In genomic region chr16:87382996-87383395, GRCm38 (mm10) we compare ENCODE assay signal across 22 mouse cellular contexts. TPM values are rescaled to one million over a fixed set of nuclear protein-coding genes. Genes with fewer than 3 reads are reported as not detected.
DNase-seq lines count a peak whose midpoint lies in the region; ATAC-seq and TF ChIP-seq lines count a peak whose summit lies in the region.
"Had no signal": no experiment of that assay in that cellular context is flagged by ENCODE, and none has a peak within 500 bp of the region (broad histone marks: within the 10 kb centered on the region; RNA-seq: fewer than 3 reads in every experiment).

No protein-coding gene starts in this region.

- no peak overlapping the region for H3K9ac ChIP-seq in heart, embryonic 13.5 days
- H3K9ac ChIP-seq: forebrain, postnatal 0 days; hindbrain, embryonic 15.5 days had no signal

- H3K27ac ChIP-seq in heart, embryonic 13.5 days (replicated peaks) = peak overlapping the region; percentile 56; the same call in 1 of the 2 replicates
- peak overlapping the region; percentile 96 for H3K27ac ChIP-seq in embryonic fibroblast, embryonic 13.5 days (ENCODE audit: insufficient read depth, low read length)
- H3K27ac ChIP-seq: hindbrain, embryonic 15.5 days had no signal

- peak; percentile 52; the same call in 1 of the 2 replicates for ATAC-seq in frontal cortex, adult (ENCODE audit: low TSS enrichment)
- no peak for ATAC-seq in heart, embryonic 13.5 days (ENCODE audit: extremely low read depth, insufficient number of reproducible peaks, low FRiP score, low TSS enrichment)
- ATAC-seq: activated CD4-positive, CD25-positive, alpha-beta regulatory T cell, adult 4 months; forebrain, embryonic 14.5 days; forebrain, postnatal 0 days; intestine, postnatal 0 days had no signal

- intact Hi-C loops in heart, postnatal 36 days (cut with DNase I) = no loop called here

- no peaks in the 10 kb centered on the region for H3K27me3 ChIP-seq in heart, embryonic 13.5 days (replicated peaks)
- H3K27me3 ChIP-seq: hindbrain, embryonic 15.5 days had no signal

- DNase-seq in frontal cortex, adult 2 months (ENCODE audit: extremely low spot score in 1 of 2, low spot score in 1 of 2) = no peak
- DNase-seq in heart, postnatal 36 days = no peak
- peak; percentile 62 for DNase-seq in Muller cell, postnatal 12 days (ENCODE audit: inconsistent ontology term)
- no peak for DNase-seq in adrenal gland, adult 2 months
- DNase-seq in B cell, adult 2 months = no peak
- DNase-seq: adrenal gland, postnatal 10 days; adrenal gland, postnatal 36 days; cerebellum, adult 18-20 months; cerebellum, adult 9-10 months; cerebellum, postnatal 14 days; forebrain, postnatal 0 days; gastrocnemius, postnatal 14 days; heart, adult 18-20 months; heart, postnatal 14 days; kidney, adult 2 months had no signal

- H3K4me2 ChIP-seq in heart, embryonic 13.5 days = no peak overlapping the region
- H3K4me2 ChIP-seq: hindbrain, embryonic 15.5 days had no signal

- peaks cover 89% of the 10 kb centered on the region for H3K36me3 ChIP-seq in heart, embryonic 13.5 days

- no peak for TF ChIP-seq POLR2A in embryonic fibroblast, embryonic 13.5 days (IDR thresholded peaks at IDR 0.05; ENCODE audit: low read depth, low read length)

- peaks cover 11% of the 10 kb centered on the region for H3K4me1 ChIP-seq in heart, embryonic 13.5 days
- peaks cover 16% of the 10 kb centered on the region for H3K4me1 ChIP-seq in embryonic fibroblast, embryonic 13.5 days (ENCODE audit: control insufficient read depth, insufficient read depth, low read length)
- H3K4me1 ChIP-seq: hindbrain, embryonic 15.5 days had no signal

- no peak overlapping the region for H3K4me3 ChIP-seq in heart, embryonic 13.5 days
- H3K4me3 ChIP-seq in embryonic fibroblast, embryonic 13.5 days (ENCODE audit: insufficient read depth, low read length) = no peak overlapping the region
- H3K4me3 ChIP-seq: hindbrain, embryonic 15.5 days had no signal

- no peaks in the 10 kb centered on the region for H3K9me3 ChIP-seq in heart, embryonic 13.5 days
- H3K9me3 ChIP-seq: hindbrain, embryonic 15.5 days had no signal

- no peak for TF ChIP-seq CTCF in embryonic fibroblast, embryonic 13.5 days (IDR thresholded peaks at IDR 0.05; ENCODE audit: borderline replicate concordance, insufficient read depth, low read length)

- 62% methylated on average over 2 of the region's 2 CpGs for WGBS in heart, embryonic 13.5 days

RNA-seq across cellular contexts. Expression of gene N6amt1, which starts 29.0 kb away (rescaled TPM):
- polyA plus RNA-seq in frontal cortex, adult 2 months (2012; rRNA removed) = 18.1 and 22.9 TPM in 2 replicates
- 26.9 and 27.5 TPM in 2 replicates for polyA plus RNA-seq in heart, embryonic 13.5 days (2015; fragmentation: Nextera tagmentation; extraction: Ambion mirVana)
- total RNA-seq in heart, postnatal 36 days (2021) = 10 to 100 TPM; 17.4 to 21.8 TPM
- 15.6 and 17.8 TPM in 2 replicates for polyA plus RNA-seq in embryonic fibroblast, embryonic 13.5 days (2011; ENCODE audit: insufficient read length, low read depth, missing spikeins)
- 10 to 100 TPM; 20.1 to 23.7 TPM for total RNA-seq in adrenal gland, adult 2 months (2021)
- 5.1 and 5.5 TPM in 2 replicates for polyA plus RNA-seq in adrenal gland, adult 2 months (2012; rRNA removed)

RNA-seq across cellular contexts. Expression of gene Ltn1, which starts 49.4 kb away (rescaled TPM):
- 15.7 and 17.2 TPM in 2 replicates for polyA plus RNA-seq in frontal cortex, adult 2 months (2012; rRNA removed)
- polyA plus RNA-seq in heart, embryonic 13.5 days (2015; fragmentation: Nextera tagmentation; extraction: Ambion mirVana) = 16.4 and 17.5 TPM in 2 replicates
- total RNA-seq in heart, postnatal 36 days (2021) = 10 to 100 TPM; 22.2 to 23.7 TPM
- polyA plus RNA-seq in embryonic fibroblast, embryonic 13.5 days (2011; ENCODE audit: insufficient read length, low read depth, missing spikeins) = 34.4 and 39.4 TPM in 2 replicates
- 10 to 100 TPM; 29.6 to 32.0 TPM for total RNA-seq in adrenal gland, adult 2 months (2021)
- 1.6 and 1.8 TPM in 2 replicates for polyA plus RNA-seq in adrenal gland, adult 2 months (2012; rRNA removed)

RNA-seq across cellular contexts. Expression of gene Rwdd2b, which starts 57.4 kb away (rescaled TPM):
- 10.5 and 11.6 TPM in 2 replicates for polyA plus RNA-seq in frontal cortex, adult 2 months (2012; rRNA removed)
- 11.0 and 12.2 TPM in 2 replicates for polyA plus RNA-seq in heart, embryonic 13.5 days (2015; fragmentation: Nextera tagmentation; extraction: Ambion mirVana)
- total RNA-seq in heart, postnatal 36 days (2021) = 1 to 10 TPM; 4.8 to 6.2 TPM
- polyA plus RNA-seq in embryonic fibroblast, embryonic 13.5 days (2011; ENCODE audit: insufficient read length, low read depth, missing spikeins) = 7.9 and 9.2 TPM in 2 replicates
- 1 to 10 TPM; 5.2 to 5.3 TPM for total RNA-seq in adrenal gland, adult 2 months (2021)
- polyA plus RNA-seq in adrenal gland, adult 2 months (2012; rRNA removed) = 1.1 and 1.7 TPM in 2 replicates
